Mouse (Mus musculus) megakaryocyte, embryonic 14.5 days (primary cell): ENCODE data around the gene Ctnnbl1. TPM values are rescaled to one million over a fixed set of nuclear protein-coding genes. Genes with fewer than 3 reads are reported as not detected.

ENCODE experiments used
- H3K27me3 ChIP-seq: replicated peaks from 2 replicates; pipeline ENCODE3; 2012; ENCODE audit warnings: inconsistent platforms
- H3K36me3 ChIP-seq: replicated peaks from 2 replicates; pipeline ENCODE3; 2012; ENCODE audit warnings: low read length, inconsistent platforms, mixed read lengths
- H3K4me1 ChIP-seq: 2 replicates; pipeline ENCODE4 v1.6.1; 2012; ENCODE audit warnings: inconsistent platforms
- H3K4me3 ChIP-seq: replicated peaks from 2 replicates; pipeline ENCODE3; 2012; ENCODE audit warnings: moderate library complexity, mild to moderate bottlenecking, inconsistent platforms
- H3K9me3 ChIP-seq: 2 replicates; pipeline ENCODE4 v1.6.1; 2012; ENCODE audit warnings: inconsistent platforms
- FLI1 ChIP-seq: IDR thresholded peaks from 2 replicates; pipeline ENCODE4 v1.6.1; 2012; ENCODE audit warnings: low read length, inconsistent platforms, mixed read lengths
- GATA1 ChIP-seq: IDR thresholded peaks from 3 replicates; pipeline ENCODE4 v1.6.1; 2012; ENCODE audit warnings: mixed read lengths, low read length, inconsistent platforms, borderline replicate concordance
- polyA plus RNA-seq: library from polyadenylated mRNA; stranded (reverse); fragments of >175 nt; gene quantifications from 2 replicates; pipeline ENCODE4 v1.2.3, GENCODE M21; 2012; ENCODE audit warnings: low replicate concordance; ENCODE audit not compliant: insufficient read depth

Ctnnbl1 gene
- polyA plus RNA-seq, 1 experiment, result 11.9 TPM

DNA sequence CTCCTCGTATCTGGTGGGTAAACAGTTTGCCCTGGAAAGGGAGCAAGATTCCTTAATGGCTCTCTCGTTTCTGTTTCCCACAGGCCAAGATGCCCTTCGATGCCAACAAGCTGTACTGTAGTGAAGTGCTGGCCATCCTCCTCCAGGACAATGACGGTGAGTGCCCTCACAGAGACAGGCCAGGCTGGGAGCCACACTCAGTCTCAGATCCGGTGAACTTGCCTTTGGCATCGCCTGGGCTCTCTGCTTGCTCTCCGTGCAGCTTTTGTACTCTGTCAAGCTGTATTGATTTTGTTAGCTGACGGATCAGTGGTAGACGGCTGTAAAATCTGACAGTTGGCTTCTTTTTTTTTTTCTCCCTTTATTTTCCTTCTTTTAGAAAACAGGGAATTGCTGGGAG is 80.5 kb downstream of the Ctnnbl1 start:
- Histone ChIP-seq H3K4me1 (peaks cover 37% of the 10 kb centered on the region), H3K4me3 (no peak overlapping the region)

DNA sequence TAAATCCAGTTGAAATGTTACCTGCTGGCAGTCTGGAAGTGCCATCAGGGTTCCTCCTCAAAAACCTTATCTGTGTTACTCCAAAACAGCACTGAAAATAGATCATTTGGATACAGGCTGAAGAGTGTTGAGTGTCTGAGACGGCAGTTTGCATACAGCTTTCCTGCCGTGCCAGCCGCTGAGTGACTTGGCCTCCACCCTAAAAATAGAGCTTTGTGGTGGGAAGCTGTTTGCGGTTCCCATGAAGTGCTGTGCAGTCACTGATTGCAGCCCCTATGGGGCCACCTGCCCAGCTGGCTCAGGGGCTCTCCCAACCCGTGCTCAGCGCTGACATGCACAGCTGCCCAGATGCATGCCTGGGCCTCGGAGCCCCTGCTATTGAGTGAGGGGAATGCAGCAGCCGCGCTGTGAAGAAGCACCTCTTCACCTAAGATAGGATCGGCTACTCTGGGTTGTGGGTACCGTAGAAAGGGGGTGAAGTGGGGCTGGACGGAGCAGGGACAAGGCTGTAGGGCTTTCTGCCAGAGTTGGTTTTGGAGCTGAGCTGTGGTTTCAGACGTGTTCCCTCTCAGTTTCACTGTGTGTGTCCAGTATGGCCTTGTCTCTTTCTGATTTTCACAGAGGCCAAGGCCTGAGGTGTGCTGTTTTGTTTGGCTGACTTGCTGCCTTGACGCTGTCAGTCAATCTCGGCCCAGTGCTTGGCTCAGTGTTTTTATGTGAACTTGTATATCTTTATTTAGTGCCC is 81.5 kb downstream of the Ctnnbl1 start:
- peaks cover 2% of the 10 kb centered on the region for H3K27me3 ChIP-seq
- H3K4me3 ChIP-seq, result peak overlapping the region; percentile 77
- H3K9me3 ChIP-seq, result no peaks in the 10 kb centered on the region
- peaks cover 85% of the 10 kb centered on the region for H3K36me3 ChIP-seq
- TF ChIP-seq GATA1 (no peak), FLI1 (no peak)
- peaks cover 42% of the 10 kb centered on the region for H3K4me1 ChIP-seq

More for the DNA sequence above, 80.5 kb downstream of the Ctnnbl1 start:
- Histone ChIP-seq H3K27me3 (peaks cover 2% of the 10 kb centered on the region), H3K9me3 (no peaks in the 10 kb centered on the region), H3K36me3 (peaks cover 89% of the 10 kb centered on the region)
- TF ChIP-seq GATA1 (no peak), FLI1 (no peak)

DNA sequence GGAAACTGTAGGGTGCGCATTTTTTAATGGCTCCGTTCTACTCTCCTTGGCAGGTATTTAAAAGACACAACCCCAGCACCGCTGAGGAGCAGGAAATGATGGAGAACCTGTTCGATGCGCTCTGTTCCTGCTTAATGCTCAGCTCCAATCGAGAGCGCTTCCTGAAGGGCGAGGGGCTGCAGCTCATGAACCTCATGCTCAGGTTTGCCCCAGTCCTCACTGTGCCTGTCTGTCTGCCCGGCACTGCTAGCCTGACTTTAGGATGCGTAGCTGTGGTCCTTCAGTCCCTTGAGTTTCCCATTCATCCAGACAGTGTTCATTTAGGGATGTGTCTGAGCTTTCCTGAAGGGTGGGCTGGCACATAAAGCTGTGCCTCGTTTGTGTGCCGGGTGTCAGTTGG is 82.2 kb downstream of the Ctnnbl1 start:
- Histone ChIP-seq H3K27me3 (peaks cover 2% of the 10 kb centered on the region), H3K9me3 (no peaks in the 10 kb centered on the region), H3K36me3 (peaks cover 86% of the 10 kb centered on the region), H3K4me3 (no peak overlapping the region), H3K4me1 (peaks cover 49% of the 10 kb centered on the region)
- TF ChIP-seq GATA1 (no peak), FLI1 (no peak)

DNA sequence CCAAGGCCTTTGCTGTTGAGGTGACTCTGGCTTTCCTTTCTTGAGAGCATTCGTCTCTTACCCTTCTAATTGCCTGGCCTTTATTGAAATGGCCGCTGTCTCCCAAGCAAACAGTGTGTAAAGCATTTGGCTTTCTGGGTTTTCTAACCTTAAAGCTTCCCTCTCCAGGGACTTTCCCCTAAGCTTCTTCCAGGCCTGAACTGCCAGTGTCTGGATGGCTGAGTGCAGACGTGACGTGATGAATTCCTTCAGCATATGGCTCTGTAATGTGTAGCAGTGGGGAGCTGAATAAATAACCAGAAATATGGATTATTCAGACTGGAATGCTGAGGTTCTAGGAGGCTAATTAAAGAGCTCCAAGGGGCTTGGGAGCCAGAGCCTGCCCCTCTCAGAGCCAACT is 84.1 kb downstream of the Ctnnbl1 start:
- Histone ChIP-seq H3K4me3 (no peak overlapping the region), H3K36me3 (peaks cover 87% of the 10 kb centered on the region), H3K4me1 (peaks cover 59% of the 10 kb centered on the region), H3K27me3 (peaks cover 2% of the 10 kb centered on the region), H3K9me3 (no peaks in the 10 kb centered on the region)
- TF ChIP-seq GATA1 (no peak), FLI1 (no peak)

DNA sequence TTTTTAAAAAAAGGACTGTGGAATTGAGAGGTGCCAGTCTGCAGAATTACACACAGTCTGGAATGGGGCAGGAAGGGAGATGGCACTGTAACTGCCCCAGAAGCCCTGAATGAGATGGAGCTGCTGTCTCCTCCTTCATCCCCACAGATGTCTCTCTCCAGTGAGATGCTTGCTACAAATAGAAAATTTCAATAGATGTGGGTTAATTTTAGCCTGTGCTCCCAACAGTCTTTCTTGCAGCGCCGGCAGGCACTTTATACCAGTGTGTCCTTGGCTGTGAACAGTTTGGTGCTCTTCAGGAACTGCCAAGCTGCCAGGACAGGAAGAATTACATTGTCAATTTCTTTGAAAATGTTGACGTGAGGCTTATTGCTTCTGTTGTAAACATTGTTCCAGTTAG is 86.3 kb downstream of the Ctnnbl1 start:
- Histone ChIP-seq H3K9me3 (no peaks in the 10 kb centered on the region), H3K36me3 (peaks cover 69% of the 10 kb centered on the region), H3K4me1 (peaks cover 42% of the 10 kb centered on the region), H3K27me3 (peaks cover 2% of the 10 kb centered on the region), H3K4me3 (no peak overlapping the region)
- no peak for TF ChIP-seq GATA1
- TF ChIP-seq FLI1, result no peak

DNA sequence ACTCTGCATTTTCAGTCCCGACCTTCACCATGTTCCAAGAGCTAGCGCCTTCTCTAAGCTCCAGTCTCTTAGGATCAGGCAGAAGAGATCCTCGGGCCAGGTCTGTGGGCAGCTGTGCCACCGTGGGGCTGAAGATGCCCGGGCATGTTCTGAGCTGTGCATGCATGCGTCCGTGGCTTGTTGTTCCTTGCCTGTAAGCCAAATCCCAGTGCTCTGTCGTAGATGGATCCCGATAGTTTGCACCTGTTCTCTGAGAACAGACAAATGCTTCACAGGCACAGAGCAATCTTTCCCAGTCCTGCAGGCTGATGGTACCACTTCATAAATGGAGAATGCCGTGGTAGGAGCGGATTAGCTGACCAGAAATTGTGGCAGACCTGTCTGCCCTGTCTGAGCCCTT is 87.0 kb downstream of the Ctnnbl1 start:
- Histone ChIP-seq H3K9me3 (no peaks in the 10 kb centered on the region), H3K4me3 (no peak overlapping the region), H3K36me3 (peaks cover 61% of the 10 kb centered on the region), H3K4me1 (peaks cover 34% of the 10 kb centered on the region), H3K27me3 (peaks cover 2% of the 10 kb centered on the region)
- no peak for TF ChIP-seq FLI1
- TF ChIP-seq GATA1, result no peak

DNA sequence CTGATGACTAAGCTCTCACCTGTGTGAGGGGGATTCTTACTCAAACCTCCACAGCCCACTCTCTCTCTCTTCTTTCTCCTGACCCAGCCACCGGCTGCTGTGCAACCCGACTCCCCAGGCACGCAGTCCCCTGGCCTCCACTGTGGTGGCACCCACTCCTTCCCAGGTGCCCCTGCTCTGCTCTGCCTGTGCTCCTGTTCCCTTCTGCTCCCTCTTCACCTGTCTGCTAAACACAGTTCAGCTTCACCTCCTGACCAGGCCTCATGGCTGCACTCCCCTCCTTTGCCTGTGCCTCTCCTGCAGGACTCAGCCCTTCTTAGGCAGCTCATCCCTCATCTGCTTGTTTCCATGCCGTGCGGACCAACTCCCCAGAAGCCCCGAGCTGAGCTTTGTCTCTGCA is 92.9 kb downstream of the Ctnnbl1 start:
- peak overlapping the region; percentile 15 for H3K4me3 ChIP-seq
- peaks cover 10% of the 10 kb centered on the region for H3K4me1 ChIP-seq
- no peaks in the 10 kb centered on the region for H3K9me3 ChIP-seq
- no peaks in the 10 kb centered on the region for H3K27me3 ChIP-seq
- TF ChIP-seq FLI1, result no peak
- no peak for TF ChIP-seq GATA1
- peaks cover 26% of the 10 kb centered on the region for H3K36me3 ChIP-seq

DNA sequence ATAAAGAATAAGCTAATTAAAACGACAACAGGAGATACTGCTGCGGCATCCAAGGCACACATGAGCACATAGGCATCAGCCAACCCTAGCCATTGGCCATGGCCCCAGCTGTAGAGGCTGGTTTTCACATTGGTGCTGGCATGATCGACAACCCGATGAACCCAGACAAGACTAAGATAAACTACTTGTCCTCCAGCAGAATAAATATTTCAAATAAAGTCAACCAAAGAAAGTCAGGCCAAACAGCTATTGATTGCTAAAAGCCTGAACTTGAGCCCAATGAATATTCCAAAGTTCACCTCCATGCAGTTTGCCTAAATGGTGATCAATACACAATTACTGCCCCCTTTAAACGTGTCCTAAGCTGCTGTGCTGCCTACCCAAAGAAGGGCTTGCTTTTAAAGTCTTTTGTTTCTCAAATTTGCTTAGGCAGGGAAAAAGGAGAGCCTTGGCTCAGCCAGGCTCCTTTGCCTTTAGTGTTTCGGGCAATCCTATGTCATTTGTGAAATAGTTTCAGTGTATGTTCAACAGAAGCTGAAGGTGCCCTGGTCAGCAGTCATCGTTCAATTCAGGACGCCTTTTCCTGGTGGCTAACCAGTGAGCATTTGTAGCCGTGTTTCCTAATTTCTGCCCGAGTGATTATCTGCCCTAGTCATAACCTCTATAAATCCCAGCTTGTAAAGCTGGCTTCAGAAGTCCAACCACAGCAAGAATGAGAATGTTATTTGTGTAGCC is 93.6 kb downstream of the Ctnnbl1 start:
- no peaks in the 10 kb centered on the region for H3K27me3 ChIP-seq
- TF ChIP-seq GATA1 (no peak), FLI1 (no peak)
- H3K4me3 ChIP-seq, result no peak overlapping the region
- peaks cover 5% of the 10 kb centered on the region; the same call in 1 of the 2 replicates for H3K4me1 ChIP-seq
- no peaks in the 10 kb centered on the region for H3K9me3 ChIP-seq
- peaks cover 24% of the 10 kb centered on the region for H3K36me3 ChIP-seq

DNA sequence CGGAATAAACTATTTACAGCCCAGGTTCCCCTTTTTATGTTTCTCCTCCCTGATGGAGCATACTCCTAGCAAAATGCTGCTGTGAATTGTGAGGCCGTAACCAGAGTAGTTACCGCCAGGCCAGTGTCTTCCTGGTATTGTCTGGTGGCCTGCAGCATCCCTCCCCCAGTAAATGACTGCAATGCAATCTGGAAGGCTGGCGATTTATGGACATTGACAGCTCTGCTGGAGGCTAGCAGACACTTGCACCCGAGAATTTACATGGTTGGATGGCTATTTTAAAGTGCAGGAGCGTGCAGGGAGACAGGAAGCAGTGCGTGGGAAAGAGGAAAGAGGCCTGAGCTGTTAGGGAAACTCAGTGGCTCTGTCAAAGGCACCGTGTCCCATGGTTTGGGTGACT is 99.8 kb downstream of the Ctnnbl1 start:
- Histone ChIP-seq H3K27me3 (no peaks in the 10 kb centered on the region), H3K4me1 (peaks cover 46% of the 10 kb centered on the region), H3K36me3 (peaks cover 50% of the 10 kb centered on the region), H3K9me3 (no peaks in the 10 kb centered on the region), H3K4me3 (no peak overlapping the region)
- TF ChIP-seq FLI1, result no peak
- TF ChIP-seq GATA1, result no peak
